ENCODE assay signal across 8 mouse cellular contexts in the genomic region with DNA sequence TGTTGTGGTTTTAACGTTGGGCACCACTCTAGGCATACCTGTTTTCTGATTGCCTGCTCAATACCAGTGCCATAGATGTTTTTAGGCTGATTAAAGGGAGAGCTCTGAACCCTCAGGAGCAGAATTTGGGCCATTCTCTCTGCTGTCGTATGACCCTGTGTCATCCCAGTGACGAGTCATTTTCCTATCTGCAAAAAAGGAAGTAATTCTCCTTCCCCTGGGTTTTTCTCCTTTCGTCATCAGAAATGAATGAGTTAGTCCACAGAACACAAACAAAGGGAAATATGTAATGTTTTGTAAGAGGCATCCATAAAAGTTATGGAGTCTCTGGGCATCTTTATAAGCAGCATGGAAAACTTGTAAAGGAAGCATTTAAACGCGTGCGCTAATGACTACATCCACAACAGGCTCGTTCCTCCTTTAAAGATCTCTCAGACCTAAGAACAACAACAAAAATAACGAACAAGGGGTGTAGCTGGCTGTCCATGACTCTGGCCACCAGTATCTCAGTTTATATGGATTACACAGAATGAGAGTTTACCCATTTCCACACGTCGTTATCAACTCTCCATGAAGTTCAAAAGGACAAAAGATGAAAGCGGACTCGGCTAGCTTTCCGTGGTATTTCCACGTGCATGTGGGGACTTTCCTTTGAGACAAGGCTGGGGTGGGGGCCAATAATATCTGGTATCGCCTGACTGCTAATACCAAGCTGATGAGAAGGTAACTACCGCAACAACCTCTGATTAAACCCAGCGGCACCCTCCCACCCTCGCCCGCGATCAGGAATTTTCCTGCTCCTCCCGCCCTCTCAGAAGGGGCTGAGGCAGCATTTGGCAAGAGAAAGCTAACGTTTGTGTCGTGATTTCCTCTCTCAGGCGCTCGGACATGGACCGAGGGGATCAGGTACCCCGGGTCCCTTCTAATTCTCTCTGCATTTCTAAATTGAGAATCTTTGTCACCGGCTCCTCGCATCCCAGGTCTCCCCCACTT. TPM values are rescaled to one million over a fixed set of nuclear protein-coding genes. Genes with fewer than 3 reads are reported as not detected.
DNase-seq lines count a peak whose midpoint lies in the region; ATAC-seq and TF ChIP-seq lines count a peak whose summit lies in the region.

No protein-coding gene starts in this region.

- peaks cover 6 to 37% of the 10 kb centered on the region in 2 experiments; a peak in 3 of 4 replicates for H3K4me1 ChIP-seq in CH12.LX (ENCODE audit: control insufficient read depth in 1 of 2, insufficient read depth in 2 of 2)
- H3K4me1 ChIP-seq in embryonic facial prominence, embryonic 10.5 days: peaks cover 44% of the 10 kb centered on the region
- peaks cover 16% of the 10 kb centered on the region for H3K4me1 ChIP-seq in heart, embryonic 16.5 days (ENCODE audit: control insufficient read depth, insufficient read depth, low read length)

- 6% methylated on average over 30 of the region's 30 CpGs for WGBS in embryonic facial prominence, embryonic 10.5 days
- 4% methylated on average over 30 of the region's 30 CpGs for WGBS in heart, embryonic 16.5 days

- peak overlapping the region; percentile 72 to 93 (median 74) for H3K4me3 ChIP-seq in CH12.LX (replicated peaks in 1 of 3; ENCODE audit: low read depth in 2 of 3, low read length in 2 of 3, poor library complexity in 1 of 3)
- H3K4me3 ChIP-seq in embryonic facial prominence, embryonic 10.5 days: peak overlapping the region; percentile 95
- peak overlapping the region; percentile 69 for H3K4me3 ChIP-seq in heart, embryonic 16.5 days (ENCODE audit: low read length)

- TF ChIP-seq CTCF in CH12.LX (conservative IDR thresholded peaks at IDR 0.05 in 1 of 2, IDR thresholded peaks at IDR 0.05 in 1 of 2; ENCODE audit: low read depth in 2 of 2, low read length in 2 of 2): no peak

- peak; percentile 12; the same call in 1 of the 2 replicates for TF ChIP-seq POLR2A in CH12.LX (IDR thresholded peaks at IDR 0.05; ENCODE audit: low read depth, low read length)

- H3K9ac ChIP-seq in CH12.LX (ENCODE audit: insufficient read depth, low read depth): peak overlapping the region; percentile 90
- H3K9ac ChIP-seq in heart, embryonic 16.5 days (ENCODE audit: low read length): peak overlapping the region; percentile 77

- H3K27me3 ChIP-seq in CH12.LX (replicated peaks): no peaks in the 10 kb centered on the region
- H3K27me3 ChIP-seq in embryonic facial prominence, embryonic 10.5 days (replicated peaks; ENCODE audit: low read depth, poor library complexity, severe bottlenecking): no peaks in the 10 kb centered on the region
- H3K27me3 ChIP-seq in heart, embryonic 16.5 days (ENCODE audit: control insufficient read depth, insufficient read depth, low read length): no peaks in the 10 kb centered on the region

- TF ChIP-seq RAD21 in CH12.LX (IDR thresholded peaks at IDR 0.05; ENCODE audit: low read depth, low read length): no peak

- H3K9me3 ChIP-seq in CH12.LX (replicated peaks; ENCODE audit: low read length): no peaks in the 10 kb centered on the region
- H3K9me3 ChIP-seq in embryonic facial prominence, embryonic 10.5 days: no peaks in the 10 kb centered on the region
- no peaks in the 10 kb centered on the region for H3K9me3 ChIP-seq in heart, embryonic 16.5 days (replicated peaks; ENCODE audit: control insufficient read depth, low read length)

- in situ Hi-C loops in CH12.LX (cut with MboI; ENCODE audit: low pct_ligation_motif_present, low pct_unique_long_range_greater_than_20kb, low sequenced_read_pairs): no loop called here

- peaks cover 8 to 31% of the 10 kb centered on the region in 2 experiments for H3K36me3 ChIP-seq in CH12.LX (replicated peaks in 1 of 2; ENCODE audit: control insufficient read depth in 1 of 2, insufficient read depth in 1 of 2, low read length in 1 of 2)
- peaks cover 13% of the 10 kb centered on the region for H3K36me3 ChIP-seq in embryonic facial prominence, embryonic 10.5 days (replicated peaks)
- H3K36me3 ChIP-seq in heart, embryonic 16.5 days (ENCODE audit: control insufficient read depth, insufficient read depth): peaks cover 4% of the 10 kb centered on the region

- no peak for ATAC-seq in heart, embryonic 16.5 days (replicated peaks; ENCODE audit: extremely low read depth, insufficient read depth, low FRiP score)
- ATAC-seq in megakaryocyte progenitor cell, adult 5-6 weeks (replicated peaks; ENCODE audit: poor library complexity): peak; percentile 12; the same call in 1 of the 2 replicates

- H3K79me2 ChIP-seq in CH12.LX (replicated peaks; ENCODE audit: control insufficient read depth, extremely low read depth, insufficient read depth, poor library complexity, severe bottlenecking): peaks cover 36% of the 10 kb centered on the region

- peak; percentile 69 for TF ChIP-seq EP300 in CH12.LX (IDR thresholded peaks at IDR 0.05; ENCODE audit: low read length)

- DNase-seq in cerebellum, adult 9-10 months: peak; percentile 31
- no peak for DNase-seq in cerebellum, adult 11 months
- peak; percentile 79 for DNase-seq in CH12.LX (ENCODE audit: extremely low read depth)
- peak; percentile 73 for DNase-seq in embryonic facial prominence, embryonic 10.5 days (ENCODE audit: low spot score)
- DNase-seq in kidney, postnatal 4 days: peak; percentile 63 to 75
- DNase-seq in yolk sac, embryonic 10.5 days (ENCODE audit: low spot score): peak; percentile 57

- dilution Hi-C loops in CH12.LX (cut with MboI; ENCODE audit: extremely low pct_ligation_motif_present, extremely low pct_unique_long_range_greater_than_20kb, low sequenced_read_pairs): no loop called here

- H3K4me2 ChIP-seq in CH12.LX (ENCODE audit: insufficient read depth, low read depth, poor library complexity, severe bottlenecking): peak overlapping the region; percentile 75
- H3K4me2 ChIP-seq in heart, embryonic 16.5 days (ENCODE audit: low read depth, low read length): peak overlapping the region; percentile 75

- H3K27ac ChIP-seq in CH12.LX (ENCODE audit: insufficient read depth, low read depth): peak overlapping the region; percentile 80
- H3K27ac ChIP-seq in embryonic facial prominence, embryonic 10.5 days (replicated peaks): peak overlapping the region; percentile 98
- H3K27ac ChIP-seq in heart, embryonic 16.5 days (ENCODE audit: low read length): peak overlapping the region; percentile 80

TF ChIP-seq in CH12.LX, 34 proteins besides CTCF, POLR2A, EP300 and RAD21 (continues in another document):
- peak; percentile 34; the same call in 1 of the 2 replicates for TF ChIP-seq CHD2 (IDR thresholded peaks at IDR 0.05; ENCODE audit: low read length)
- TF ChIP-seq PAX5 (IDR thresholded peaks at IDR 0.05; ENCODE audit: low read length): no peak
- no peak for TF ChIP-seq GABPA (IDR thresholded peaks at IDR 0.05; ENCODE audit: insufficient replicate concordance, low read depth, low read length)
- peak; percentile 69; the same call in 1 of the 2 replicates for TF ChIP-seq MXI1 (IDR thresholded peaks at IDR 0.05; ENCODE audit: low read depth, low read length)
- TF ChIP-seq TBP (conservative IDR thresholded peaks at IDR 0.05; ENCODE audit: low read depth, low read length): peak; percentile 80
- no peak for TF ChIP-seq HCFC1 (IDR thresholded peaks at IDR 0.05; ENCODE audit: low read depth, low read length)
- peak; percentile 57; the same call in 1 of the 2 replicates for TF ChIP-seq TCF12 (IDR thresholded peaks at IDR 0.05; ENCODE audit: low read depth, low read length)
- no peak for TF ChIP-seq ZC3H11A (IDR thresholded peaks at IDR 0.05; ENCODE audit: low read depth, low read length)
- TF ChIP-seq SIN3A (IDR thresholded peaks at IDR 0.05; ENCODE audit: low read length): no peak; the same call in 1 of the 2 replicates
- TF ChIP-seq ELF1 (IDR thresholded peaks at IDR 0.05; ENCODE audit: low read depth, low read length): peak; percentile 29; the same call in 1 of the 2 replicates
- TF ChIP-seq ZKSCAN1 (IDR thresholded peaks at IDR 0.05; ENCODE audit: borderline replicate concordance, low read depth, low read length): no peak
- TF ChIP-seq ZMIZ1 (IDR thresholded peaks at IDR 0.05; ENCODE audit: low read depth, low read length): no peak
- TF ChIP-seq USF1 (IDR thresholded peaks at IDR 0.05; ENCODE audit: low read depth, low read length): no peak
- TF ChIP-seq UBTF (IDR thresholded peaks at IDR 0.05; ENCODE audit: low read depth, low read length): no peak; the same call in 1 of the 2 replicates
- TF ChIP-seq SMC3 (IDR thresholded peaks at IDR 0.05; ENCODE audit: low read depth, low read length): no peak; the same call in 1 of the 2 replicates
- no peak; the same call in 1 of the 2 replicates for TF ChIP-seq MEF2A (IDR thresholded peaks at IDR 0.05; ENCODE audit: borderline replicate concordance, low read depth, low read length)
- TF ChIP-seq JUND (conservative IDR thresholded peaks at IDR 0.05; ENCODE audit: low read depth, low read length): peak; percentile 63
- TF ChIP-seq POLR2AphosphoS2 (IDR thresholded peaks at IDR 0.05; ENCODE audit: low read depth, low read length): no peak; the same call in 1 of the 2 replicates
- TF ChIP-seq RCOR1 (conservative IDR thresholded peaks at IDR 0.05; ENCODE audit: low read depth, low read length): no peak
- no peak for TF ChIP-seq MAZ (IDR thresholded peaks at IDR 0.05; ENCODE audit: low read depth, low read length)
- TF ChIP-seq USF2 (conservative IDR thresholded peaks at IDR 0.05; ENCODE audit: low read depth, low read length): no peak
- peak; percentile 29; the same call in 1 of the 2 replicates for TF ChIP-seq NELFE (IDR thresholded peaks at IDR 0.05; ENCODE audit: low read depth, low read length)
- 0 out of 2 replicates have a peak, but pooled peaks have one; percentile 26 for TF ChIP-seq MAFK (IDR thresholded peaks at IDR 0.05; ENCODE audit: insufficient replicate concordance, low read length)
- peak; percentile 51; the same call in 1 of the 2 replicates for TF ChIP-seq JUN (IDR thresholded peaks at IDR 0.05; ENCODE audit: insufficient read depth, low read depth, low read length)
- TF ChIP-seq CHD1 (IDR thresholded peaks at IDR 0.05; ENCODE audit: low read depth, low read length): peak; percentile 84
- no peak for TF ChIP-seq KAT2A (IDR thresholded peaks at IDR 0.05; ENCODE audit: insufficient replicate concordance, low read length)
- TF ChIP-seq MAX (IDR thresholded peaks at IDR 0.05; ENCODE audit: low read length): peak; percentile 71; the same call in 1 of the 2 replicates

RNA-seq across cellular contexts. Expression of gene Pim1, which starts 1.3 kb away (rescaled TPM):
- total RNA-seq in CH12.LX (2012; rRNA removed) (141 and 178 TPM in 2 replicates), CH12.LX (2014; rRNA removed) (72.7 and 75.8 TPM in 2 replicates)
- polyA plus RNA-seq in CH12.LX (2012; ENCODE audit: insufficient read length, low read depth): 121 and 133 TPM in 2 replicates
- 31.6 and 33.2 TPM in 2 replicates for polyA plus RNA-seq in embryonic facial prominence, embryonic 10.5 days (2016; fragmentation: Nextera tagmentation; extraction: Ambion mirVana)
- polyA plus RNA-seq in heart, embryonic 16.5 days (2015; fragmentation: Nextera tagmentation; extraction: Ambion mirVana): 14.4 and 15.7 TPM in 2 replicates
- 41.2 and 52.7 TPM in 2 replicates for total RNA-seq in megakaryocyte progenitor cell, adult 5-6 weeks (2015)
- total RNA-seq in megakaryocyte progenitor cell, adult 5-6 weeks (2017): 91.2 and 94.5 TPM in 2 replicates
